Mouse (Mus musculus): Measurements from ENCODE around the gene Lrrc59. TPM values are rescaled to one million over a fixed set of nuclear protein-coding genes. Genes with fewer than 3 reads are reported as not detected.

The Lrrc59 gene
- 198 and 205 TPM in 2 replicates for polyA plus RNA-seq (2015; fragmentation: Nextera tagmentation; extraction: Ambion mirVana)

DNA sequence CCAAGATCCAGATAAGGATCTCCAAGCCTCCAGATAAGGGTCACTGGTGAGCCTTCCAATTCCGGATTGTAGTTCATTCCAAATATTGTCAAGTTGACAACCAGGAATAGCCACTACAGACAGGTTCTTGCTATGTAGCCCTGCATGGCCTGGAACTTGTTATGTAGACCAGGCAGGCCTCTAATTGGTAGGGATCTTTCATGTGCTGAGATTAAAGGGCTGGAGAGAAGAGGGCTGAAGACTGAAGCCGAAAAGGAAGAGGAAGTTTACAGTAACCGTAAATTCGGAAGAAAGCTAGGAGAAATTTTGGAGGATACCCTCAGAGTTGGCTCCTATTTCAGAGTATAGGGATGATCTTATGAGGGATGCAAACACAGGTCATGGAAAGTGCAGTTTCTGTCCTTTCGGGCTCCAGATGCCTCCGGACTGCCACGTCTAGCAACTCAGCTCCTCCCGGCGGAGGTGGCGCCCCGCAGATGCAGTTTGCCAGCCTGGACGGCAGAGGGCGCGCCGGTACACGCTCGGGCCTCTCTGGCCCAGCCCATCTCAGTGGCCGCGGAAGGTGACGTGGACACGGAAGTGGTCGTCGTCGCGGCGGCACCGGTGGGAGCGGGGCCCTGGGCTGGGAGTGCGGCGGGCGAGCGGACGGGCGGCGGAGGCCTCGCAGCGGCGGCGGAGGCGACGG, at the start of gene Lrrc59:
TSS of gene Lrrc59 (plus strand) at position 569 of the 685 bp plus-strand sequence.
- ATAC-seq (ENCODE audit: borderline replicate concordance, extremely low read depth, low FRiP score, low TSS enrichment): peak; percentile 94
- H3K27ac ChIP-seq: peak within 1 kb of the TSS; percentile 75
- H3K4me1 ChIP-seq: peaks cover 10% of the 10 kb centered on the region
- H3K9ac ChIP-seq: peak within 1 kb of the TSS; percentile 94
- H3K36me3 ChIP-seq: peaks cover 23% of the 10 kb centered on the region
- peak within 1 kb of the TSS; percentile 78 for H3K4me2 ChIP-seq
- no peaks in the 10 kb centered on the region for H3K9me3 ChIP-seq
- peak within 1 kb of the TSS; percentile 100 for H3K4me3 ChIP-seq
- H3K27me3 ChIP-seq: no peaks in the 10 kb centered on the region
- 4% methylated on average over 35 of the region's 41 CpGs for WGBS

DNA sequence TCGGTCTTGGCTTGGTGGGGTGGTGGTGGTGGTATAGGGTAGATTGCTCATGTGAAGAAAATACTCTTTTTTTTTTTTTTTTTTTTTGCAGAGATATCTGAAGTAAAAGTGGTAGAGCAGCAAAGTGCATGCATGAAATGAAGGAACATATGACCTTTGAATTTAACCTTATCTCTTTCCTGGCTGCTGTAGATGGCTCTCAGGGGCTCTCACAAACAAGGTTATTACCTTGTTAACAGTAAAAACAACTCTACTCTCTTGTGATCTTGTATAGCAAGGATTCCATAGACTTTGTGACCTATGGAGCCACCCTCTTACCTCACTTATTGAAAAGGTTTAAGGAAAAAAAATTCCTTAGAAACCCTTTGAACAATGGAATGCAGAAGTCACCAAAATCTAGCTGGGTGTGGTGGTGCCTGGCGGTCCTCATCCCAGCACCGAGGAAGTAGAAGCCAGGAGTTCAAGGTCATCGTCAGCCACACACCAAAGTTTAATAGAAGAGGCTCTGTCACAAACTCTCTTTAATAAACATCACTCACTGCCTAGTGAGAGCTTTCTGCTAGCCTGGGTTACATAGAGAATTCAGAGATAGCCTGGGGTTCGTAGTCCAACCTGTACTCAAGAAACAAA, 49.3 kb upstream of the Lrrc59 start:
- Histone ChIP-seq H3K9me3 (no peaks in the 10 kb centered on the region), H3K4me1 (no peaks in the 10 kb centered on the region), H3K27ac (no peak overlapping the region), H3K27me3 (no peaks in the 10 kb centered on the region), H3K9ac (no peak overlapping the region), H3K36me3 (no peaks in the 10 kb centered on the region), H3K4me3 (no peak overlapping the region), H3K4me2 (no peak overlapping the region)
- WGBS: 79% methylated on average over 5 of the region's 5 CpGs
- no peak for ATAC-seq (ENCODE audit: borderline replicate concordance, extremely low read depth, low FRiP score, low TSS enrichment)

GRCm38 (mm10) chr11:94585091-94585490, 44.5 kb upstream of the Lrrc59 start:
- Histone ChIP-seq H3K36me3 (no peaks in the 10 kb centered on the region), H3K4me1 (no peaks in the 10 kb centered on the region), H3K9me3 (no peaks in the 10 kb centered on the region), H3K27me3 (no peaks in the 10 kb centered on the region), H3K4me3 (no peak overlapping the region), H3K9ac (no peak overlapping the region), H3K27ac (no peak overlapping the region), H3K4me2 (no peak overlapping the region)
- WGBS: 92% methylated on average over 9 of the region's 9 CpGs
- no peak for ATAC-seq (ENCODE audit: borderline replicate concordance, extremely low read depth, low FRiP score, low TSS enrichment)

DNA sequence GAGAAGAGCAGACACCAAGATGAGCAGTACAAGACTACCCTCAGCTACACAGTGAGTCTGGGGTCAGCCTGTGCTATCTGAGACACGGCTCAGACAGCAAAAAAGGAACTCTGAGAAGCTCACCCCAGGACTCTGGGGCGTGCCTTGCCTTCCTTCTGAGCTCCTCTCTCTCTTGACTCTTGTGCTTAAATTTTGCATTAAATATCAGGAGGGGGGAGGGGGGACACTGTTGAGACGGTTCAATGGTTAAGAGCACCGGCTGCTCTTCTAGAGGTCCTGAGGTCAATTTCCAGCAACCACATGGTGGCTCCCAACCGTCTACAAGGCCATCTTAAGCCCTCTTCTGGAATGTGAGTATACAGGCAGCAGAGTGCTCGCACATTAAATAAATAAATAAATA, 42.1 kb upstream of the Lrrc59 start:
- peaks cover 8% of the 10 kb centered on the region; the same call in 1 of the 2 replicates for H3K4me1 ChIP-seq
- H3K27me3 ChIP-seq: no peaks in the 10 kb centered on the region
- no peak overlapping the region for H3K9ac ChIP-seq
- no peak for ATAC-seq (ENCODE audit: borderline replicate concordance, extremely low read depth, low FRiP score, low TSS enrichment)
- no peak overlapping the region for H3K4me3 ChIP-seq
- 70% methylated on average over 6 of the region's 6 CpGs for WGBS
- H3K27ac ChIP-seq: no peak overlapping the region
- H3K36me3 ChIP-seq: no peaks in the 10 kb centered on the region
- H3K9me3 ChIP-seq: no peaks in the 10 kb centered on the region
- no peak overlapping the region for H3K4me2 ChIP-seq

DNA sequence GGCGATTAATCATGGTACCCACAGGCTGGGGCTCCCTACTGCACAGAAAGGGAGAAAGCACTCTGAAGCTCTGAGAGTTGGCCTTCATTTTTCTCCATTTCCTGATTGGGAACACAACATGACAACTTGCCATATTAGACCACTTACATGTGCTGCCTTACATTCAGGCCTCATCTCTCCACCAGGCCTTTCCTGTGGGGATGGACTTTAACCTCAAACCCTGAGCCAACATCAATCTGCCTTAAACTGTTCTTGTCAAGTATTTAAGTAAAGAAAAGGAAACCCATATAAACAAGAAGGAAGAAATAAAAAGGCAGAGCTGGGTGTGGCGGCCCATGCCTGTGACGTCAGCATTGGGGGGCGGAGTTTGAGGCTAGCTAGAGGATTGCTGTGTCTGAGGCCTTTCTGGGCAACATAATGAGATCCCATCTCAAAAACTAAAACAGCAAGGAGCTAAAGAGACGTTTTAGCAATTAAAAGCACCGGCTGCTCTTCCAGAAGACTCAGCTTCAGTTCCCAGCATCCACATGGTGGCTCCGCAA, 33.2 kb upstream of the Lrrc59 start:
- no peaks in the 10 kb centered on the region for H3K27me3 ChIP-seq
- H3K9ac ChIP-seq: no peak overlapping the region
- ATAC-seq (ENCODE audit: borderline replicate concordance, extremely low read depth, low FRiP score, low TSS enrichment): no peak
- no peak overlapping the region for H3K4me2 ChIP-seq
- H3K27ac ChIP-seq: no peak overlapping the region
- no peaks in the 10 kb centered on the region for H3K36me3 ChIP-seq
- no peaks in the 10 kb centered on the region for H3K9me3 ChIP-seq
- WGBS: 61% methylated on average over 7 of the region's 7 CpGs
- H3K4me3 ChIP-seq: no peak overlapping the region
- peaks cover 16% of the 10 kb centered on the region for H3K4me1 ChIP-seq

DNA sequence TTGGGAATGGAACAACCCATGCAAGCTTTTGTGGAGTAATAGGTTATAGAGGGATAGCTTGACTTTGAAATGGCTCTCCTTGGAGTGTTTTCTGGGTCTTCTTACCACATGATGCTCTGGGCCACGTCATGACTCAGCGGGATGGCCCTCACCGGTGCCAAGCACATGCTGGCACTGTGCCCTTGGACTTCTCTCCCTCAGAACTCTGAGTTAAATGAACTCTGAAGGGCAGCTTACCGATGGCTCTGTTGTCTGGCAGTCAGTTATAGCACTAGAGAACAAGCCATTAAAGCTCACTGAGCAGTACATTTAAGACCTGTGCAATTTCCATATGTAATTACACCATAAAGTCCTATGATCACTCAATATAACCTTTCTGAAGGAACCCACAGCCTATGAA, 32.2 kb upstream of the Lrrc59 start:
- ATAC-seq (ENCODE audit: borderline replicate concordance, extremely low read depth, low FRiP score, low TSS enrichment): no peak
- Histone ChIP-seq H3K4me3 (no peak overlapping the region), H3K27me3 (no peaks in the 10 kb centered on the region), H3K9ac (no peak overlapping the region), H3K4me1 (peaks cover 16% of the 10 kb centered on the region; the same call in 1 of the 2 replicates), H3K36me3 (no peaks in the 10 kb centered on the region), H3K9me3 (no peaks in the 10 kb centered on the region), H3K4me2 (no peak overlapping the region), H3K27ac (no peak overlapping the region)
- 77% methylated on average over 4 of the region's 4 CpGs for WGBS

- Histone ChIP-seq H3K4me1 (peaks cover 18% of the 10 kb centered on the region; the same call in 1 of the 2 replicates), H3K4me2 (no peak overlapping the region), H3K9ac (no peak overlapping the region), H3K27me3 (no peaks in the 10 kb centered on the region), H3K9me3 (no peaks in the 10 kb centered on the region), H3K36me3 (no peaks in the 10 kb centered on the region), H3K4me3 (no peak overlapping the region), H3K27ac (no peak overlapping the region)
- ATAC-seq (ENCODE audit: borderline replicate concordance, extremely low read depth, low FRiP score, low TSS enrichment): no peak
- 61% methylated on average over 6 of the region's 6 CpGs for WGBS
Observed at GRCm38 (mm10) chr11:94598437-94599120, 31.0 kb upstream of the Lrrc59 start.

- ATAC-seq (ENCODE audit: borderline replicate concordance, extremely low read depth, low FRiP score, low TSS enrichment): no peak
- H3K27ac ChIP-seq: no peak overlapping the region
- no peak overlapping the region for H3K9ac ChIP-seq
- H3K4me2 ChIP-seq: peak overlapping the region; percentile 80; the same call in 1 of the 2 replicates
- H3K4me3 ChIP-seq: peak overlapping the region; percentile 62; the same call in 1 of the 2 replicates
- peaks cover 18% of the 10 kb centered on the region; the same call in 1 of the 2 replicates for H3K4me1 ChIP-seq
- H3K9me3 ChIP-seq: no peaks in the 10 kb centered on the region
- WGBS: 90% methylated on average over 7 of the region's 7 CpGs
- no peaks in the 10 kb centered on the region for H3K36me3 ChIP-seq
- H3K27me3 ChIP-seq: no peaks in the 10 kb centered on the region
Observed at GRCm38 (mm10) chr11:94600447-94600846, 29.1 kb upstream of the Lrrc59 start.

- no peaks in the 10 kb centered on the region for H3K9me3 ChIP-seq
- peak within 1 kb of the TSS; percentile 62 for H3K4me3 ChIP-seq
- H3K36me3 ChIP-seq: no peaks in the 10 kb centered on the region
- WGBS: under 1% methylated on average over 46 of the region's 52 CpGs
- H3K9ac ChIP-seq: peak within 1 kb of the TSS; percentile 63
- H3K4me1 ChIP-seq: peaks cover 18% of the 10 kb centered on the region; the same call in 1 of the 2 replicates
- ATAC-seq (ENCODE audit: borderline replicate concordance, extremely low read depth, low FRiP score, low TSS enrichment): peak; percentile 94
- H3K27me3 ChIP-seq: no peaks in the 10 kb centered on the region
- H3K27ac ChIP-seq: peak within 1 kb of the TSS; percentile 69
- peak within 1 kb of the TSS; percentile 80 for H3K4me2 ChIP-seq
Observed at GRCm38 (mm10) chr11:94601321-94602281, 28.0 kb upstream of the Lrrc59 start, which contains the start of gene Acsf2. Gene Acsf2 (minus strand): TSS chr11:94601871.

DNA sequence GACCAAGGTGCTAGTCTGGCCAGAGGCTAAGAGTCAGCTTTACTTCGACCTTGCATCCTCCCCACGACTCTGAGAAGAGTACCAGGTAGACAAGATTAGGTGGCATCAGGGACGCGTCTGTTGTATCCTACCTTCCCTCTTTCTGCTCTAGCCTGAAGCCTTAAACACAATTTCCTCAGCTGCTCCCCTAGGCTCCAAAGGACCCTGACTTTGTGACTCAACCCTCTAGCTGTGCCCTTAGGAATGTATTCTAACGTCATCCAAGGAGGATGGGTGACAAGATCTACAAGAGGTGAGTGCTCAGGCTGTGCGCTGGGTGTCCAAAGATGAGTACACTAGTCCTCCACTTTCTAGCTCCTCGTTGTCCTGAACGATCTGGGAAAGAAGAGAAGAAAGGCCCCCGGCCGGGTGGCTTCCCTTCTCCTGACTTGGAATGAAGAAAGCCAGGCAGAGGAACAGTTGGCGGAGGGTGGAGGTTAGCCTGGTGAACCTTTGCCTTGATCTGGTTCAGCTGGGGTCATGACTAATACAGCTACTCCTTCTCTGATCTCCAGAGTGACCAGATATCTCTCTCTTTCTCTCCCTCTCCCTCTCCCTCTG, 27.1 kb upstream of the Lrrc59 start:
- Histone ChIP-seq H3K9me3 (no peaks in the 10 kb centered on the region), H3K4me2 (peak overlapping the region; percentile 80), H3K4me1 (peaks cover 18% of the 10 kb centered on the region; the same call in 1 of the 2 replicates), H3K27ac (peak overlapping the region; percentile 69), H3K4me3 (peak overlapping the region; percentile 62), H3K9ac (peak overlapping the region; percentile 63; the same call in 1 of the 2 replicates), H3K36me3 (no peaks in the 10 kb centered on the region), H3K27me3 (no peaks in the 10 kb centered on the region)
- WGBS: 65% methylated on average over 11 of the region's 11 CpGs
- ATAC-seq (ENCODE audit: borderline replicate concordance, extremely low read depth, low FRiP score, low TSS enrichment): no peak

All from lung, embryonic 15.5 days (tissue).